In the genomic region with DNA sequence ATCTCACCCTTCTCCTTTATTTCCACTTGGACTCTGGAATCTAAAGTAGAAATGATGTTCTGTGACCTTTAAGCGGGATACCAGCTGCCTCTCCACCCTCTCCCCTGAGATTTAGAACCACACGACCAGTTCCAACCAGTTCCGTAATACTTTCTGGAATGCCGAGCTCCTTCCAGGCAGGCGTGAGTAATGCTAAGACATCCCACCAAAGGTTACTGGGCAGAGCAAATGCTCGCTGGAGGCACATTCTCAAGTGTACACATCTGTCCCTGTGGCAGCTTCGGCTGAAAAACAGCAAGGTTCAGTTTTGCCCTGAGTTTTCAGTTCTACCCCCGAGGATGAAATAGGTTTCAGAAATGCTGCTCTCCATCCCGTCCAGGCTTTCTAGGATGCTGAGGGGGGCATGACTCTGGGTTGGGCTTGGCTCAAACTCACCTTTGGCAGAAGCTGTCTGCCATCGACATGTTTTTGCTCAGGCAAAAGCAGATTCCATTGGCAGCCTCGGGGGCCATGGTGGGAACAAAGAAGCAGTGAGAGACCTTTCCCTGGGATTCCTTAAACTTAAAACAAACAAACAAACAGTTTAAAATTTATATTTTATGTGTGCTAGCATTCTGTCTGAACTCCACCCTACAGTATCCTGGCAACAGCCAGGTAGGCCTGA, we compare ENCODE assay signal across 10 mouse cellular contexts. TPM values are rescaled to one million over a fixed set of nuclear protein-coding genes. Genes with fewer than 3 reads are reported as not detected.
DNase-seq lines count a peak whose midpoint lies in the region; ATAC-seq and TF ChIP-seq lines count a peak whose summit lies in the region.
"Had no signal": no experiment of that assay in that cellular context is flagged by ENCODE, and none has a peak within 500 bp of the region (broad histone marks: within the 10 kb centered on the region; RNA-seq: fewer than 3 reads in every experiment).

No protein-coding gene starts in this region.

- intact Hi-C loops in heart, postnatal 10 days (cut with DNase I), result no loop called here

- no peak for ATAC-seq in cerebellum, adult (ENCODE audit: insufficient number of reproducible peaks, low FRiP score, low TSS enrichment)

- TF ChIP-seq CTCF in brain, embryonic 14.5 days (IDR thresholded peaks at IDR 0.05; ENCODE audit: borderline replicate concordance, extremely low read depth, insufficient read depth, insufficient read length), result no peak

- DNase-seq in embryo, embryonic 11 days, result peak; percentile 43
- DNase-seq in embryo, embryonic 10.5 days (ENCODE audit: low spot score), result no peak
- peak; percentile 43 for DNase-seq in brain, embryonic 14.5 days (ENCODE audit: low read depth)
- peak; percentile 75 to 79 for DNase-seq in heart, postnatal 10 days
- DNase-seq in lung, postnatal 10 days, result peak; percentile 69
- no peak for DNase-seq in thymus, postnatal 36 days
- DNase-seq in cerebellum, adult 8-10 months, result no peak
- DNase-seq: left cerebral cortex, postnatal 4 days had no signal

- TF ChIP-seq POLR2A in brain, embryonic 14.5 days (IDR thresholded peaks at IDR 0.05; ENCODE audit: borderline replicate concordance, extremely low read depth, insufficient read depth, insufficient read length, poor library complexity, severe bottlenecking), result no peak

RNA-seq across cellular contexts. Expression of a gene that starts 21.9 kb away (rescaled TPM):
- polyA plus RNA-seq in brain, embryonic 14.5 days (2012; rRNA removed), result 2.0 and 3.5 TPM in 2 replicates
- 10 to 100 TPM; 18.3 to 22.4 TPM for total RNA-seq in heart, postnatal 10 days (2021)
- total RNA-seq: common myeloid progenitor, adult 5-6 weeks had no signal

RNA-seq across cellular contexts. Expression of a gene that starts 49.8 kb away (rescaled TPM):
- 1.4 TPM in 2 replicates for polyA plus RNA-seq in brain, embryonic 14.5 days (2012; rRNA removed)
- not detected for total RNA-seq in heart, postnatal 10 days (2021)
- total RNA-seq: common myeloid progenitor, adult 5-6 weeks had no signal

Comparison
In these comparisons a context has a peak if more than half of its experiments do, and no peak if none do; other contexts are left out.
1. DNase-seq: peak in embryo, embryonic 11 days (single experiment), brain, embryonic 14.5 days (single experiment), heart, postnatal 10 days (2 of 2) and lung, postnatal 10 days (single experiment); none in embryo, embryonic 10.5 days (single experiment), thymus, postnatal 36 days (0 of 2) and cerebellum, adult 8-10 months (single experiment).